Mouse (Mus musculus) heart, embryonic 15.5 days (tissue): ENCODE measurements around the gene Fam71e2. TPM values are rescaled to one million over a fixed set of nuclear protein-coding genes. Genes with fewer than 3 reads are reported as not detected.

ENCODE experiments used
- ATAC-seq: fragments of 200-750 bp; cut with Nextera tagmentation; replicated peaks from 2 replicates; pipeline ENCODE4 v1.8.0; 2017; ENCODE audit warnings: low read depth, moderate TSS enrichment; ENCODE audit not compliant: insufficient number of reproducible peaks, insufficient read depth, low FRiP score
- H3K27ac ChIP-seq: fragments of 300-500 bp; sonication (generic); 2 replicates; pipeline ENCODE4 v1.5.1; 2015; ENCODE audit warnings: mild to moderate bottlenecking, inconsistent platforms
- H3K27me3 ChIP-seq: fragments of 300-500 bp; sonication (generic); 2 replicates; pipeline ENCODE4 v1.6.1; 2015; ENCODE audit warnings: inconsistent platforms
- H3K36me3 ChIP-seq: fragments of 300-500 bp; sonication (generic); 2 replicates; pipeline ENCODE4 v1.6.1; 2015; ENCODE audit warnings: mild to moderate bottlenecking, inconsistent platforms
- H3K4me1 ChIP-seq: fragments of 300-500 bp; sonication (generic); replicated peaks from 2 replicates; pipeline ENCODE4 v1.6.1; 2015; ENCODE audit warnings: inconsistent platforms
- H3K4me2 ChIP-seq: fragments of 300-500 bp; sonication (generic); 2 replicates; pipeline ENCODE4 v1.6.1; 2015; ENCODE audit warnings: inconsistent platforms, mild to moderate bottlenecking, moderate library complexity
- H3K4me3 ChIP-seq: fragments of 300-500 bp; sonication (generic); 2 replicates; pipeline ENCODE4 v1.5.1; 2015; ENCODE audit warnings: mild to moderate bottlenecking, inconsistent platforms
- H3K9ac ChIP-seq: fragments of 300-500 bp; sonication (generic); 2 replicates; pipeline ENCODE4 v1.6.1; 2015; ENCODE audit warnings: mild to moderate bottlenecking, inconsistent platforms
- H3K9me3 ChIP-seq: fragments of 300-500 bp; sonication (generic); replicated peaks from 2 replicates; pipeline ENCODE4 v1.6.1; 2016; ENCODE audit warnings: inconsistent platforms
- WGBS: fragments of 180-500 bp; shearing (Covaris S2); methylation state at CpG from one replicate; pipeline ENCODE4 v1.1.7; 2015; ENCODE audit warnings: mixed read lengths; 5-methylcytosine and 5-hydroxymethylcytosine counted together
- polyA plus RNA-seq: library from polyadenylated mRNA; unstranded; fragments of >200 nt; fragmentation: Nextera tagmentation; extraction: Ambion mirVana; gene quantifications from 2 replicates; pipeline ENCODE4 v1.2.1, GENCODE M21; 2015

Gene Fam71e2
- polyA plus RNA-seq, 1 experiment from 2014 or later = not detected

GRCm38 (mm10) chr7:4731090-4731489 lies 40.0 kb downstream of the Fam71e2 start:
- no peaks in the 10 kb centered on the region for H3K36me3 ChIP-seq
- H3K4me1 ChIP-seq = no peaks in the 10 kb centered on the region
- H3K9ac ChIP-seq = no peak overlapping the region
- H3K9me3 ChIP-seq = no peaks in the 10 kb centered on the region
- WGBS = 73% methylated on average over 5 of the region's 5 CpGs
- H3K27ac ChIP-seq = no peak overlapping the region
- H3K27me3 ChIP-seq = no peaks in the 10 kb centered on the region
- H3K4me3 ChIP-seq = no peak overlapping the region
- no peak for ATAC-seq
- H3K4me2 ChIP-seq = no peak overlapping the region

DNA sequence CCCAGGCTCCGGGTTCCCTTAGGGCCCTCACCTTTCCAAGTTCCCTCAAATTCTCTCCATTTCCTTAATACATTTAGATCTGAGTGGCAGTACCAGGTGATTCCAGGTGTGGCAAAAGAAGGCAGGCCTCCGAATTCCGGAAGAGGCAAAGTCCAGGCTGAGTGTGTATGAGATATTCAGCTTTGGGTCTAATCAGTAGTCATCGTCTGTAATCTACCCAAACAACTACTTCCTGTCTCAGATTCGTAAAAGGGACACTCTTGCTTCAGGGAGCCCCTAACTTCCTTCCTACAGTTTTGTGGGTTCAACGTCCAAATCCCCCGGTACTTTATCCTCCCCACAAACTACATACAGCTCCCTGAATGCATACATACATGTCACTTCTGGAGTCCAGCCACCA lies 45.9 kb downstream of the Fam71e2 start, which contains the start of gene Tmem150b:
TSS of gene Tmem150b (minus strand) at position 81 of the 400 bp plus-strand sequence.
- Histone ChIP-seq H3K9ac (no peak within 1 kb of the TSS), H3K36me3 (no peaks in the 10 kb centered on the region), H3K4me1 (no peaks in the 10 kb centered on the region), H3K9me3 (no peaks in the 10 kb centered on the region), H3K4me3 (no peak within 1 kb of the TSS), H3K27me3 (no peaks in the 10 kb centered on the region), H3K27ac (no peak within 1 kb of the TSS), H3K4me2 (peak within 1 kb of the TSS; percentile 56; the same call in 1 of the 2 replicates)
- no peak for ATAC-seq
- 54% methylated on average over 7 of the region's 7 CpGs for WGBS

- ATAC-seq = no peak
- Histone ChIP-seq H3K9ac (no peak overlapping the region), H3K9me3 (no peaks in the 10 kb centered on the region), H3K27ac (no peak overlapping the region), H3K27me3 (no peaks in the 10 kb centered on the region), H3K4me3 (no peak overlapping the region), H3K4me1 (no peaks in the 10 kb centered on the region), H3K4me2 (no peak overlapping the region), H3K36me3 (no peaks in the 10 kb centered on the region)
- 51% methylated on average over 3 of the region's 3 CpGs for WGBS
These were observed 46.7 kb downstream of the Fam71e2 start for GRCm38 (mm10) chr7:4724359-4724758.

DNA sequence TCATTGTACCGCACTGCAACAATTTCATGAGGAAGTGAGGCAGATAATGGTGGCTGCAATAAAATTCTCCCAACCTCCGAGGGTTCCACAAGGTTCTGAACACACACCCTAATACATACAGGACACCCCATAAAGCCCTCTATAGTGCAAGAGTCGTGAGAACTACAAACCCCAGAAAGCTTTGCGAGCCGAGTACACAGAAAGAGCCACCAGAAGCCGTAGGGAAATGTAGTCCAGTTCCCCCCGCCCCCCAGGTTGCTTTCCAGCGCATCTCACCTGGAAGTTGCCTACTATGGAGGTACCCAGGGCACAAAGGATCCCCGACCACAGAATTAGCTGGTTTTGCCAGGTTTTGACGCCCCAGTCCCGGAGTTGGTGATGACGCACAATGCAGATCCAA lies 47.6 kb downstream of the Fam71e2 start:
- Histone ChIP-seq H3K27me3 (no peaks in the 10 kb centered on the region), H3K36me3 (no peaks in the 10 kb centered on the region), H3K9ac (no peak overlapping the region), H3K4me2 (peak overlapping the region; percentile 56), H3K4me1 (no peaks in the 10 kb centered on the region), H3K9me3 (no peaks in the 10 kb centered on the region), H3K4me3 (peak overlapping the region; percentile 28), H3K27ac (no peak overlapping the region)
- ATAC-seq = no peak
- WGBS = 35% methylated on average over 12 of the region's 12 CpGs

GRCm38 (mm10) chr7:4719276-4719675 lies 51.8 kb downstream of the Fam71e2 start:
- Histone ChIP-seq H3K4me2 (no peak overlapping the region), H3K9ac (no peak overlapping the region), H3K36me3 (no peaks in the 10 kb centered on the region), H3K27ac (no peak overlapping the region), H3K9me3 (no peaks in the 10 kb centered on the region), H3K27me3 (no peaks in the 10 kb centered on the region), H3K4me1 (no peaks in the 10 kb centered on the region), H3K4me3 (no peak overlapping the region)
- 93% methylated on average over 3 of the region's 3 CpGs for WGBS
- no peak for ATAC-seq

GRCm38 (mm10) chr7:4716955-4717354 lies 54.1 kb downstream of the Fam71e2 start:
- Histone ChIP-seq H3K27me3 (no peaks in the 10 kb centered on the region), H3K9ac (no peak overlapping the region), H3K4me2 (no peak overlapping the region), H3K36me3 (no peaks in the 10 kb centered on the region), H3K27ac (no peak overlapping the region), H3K4me1 (no peaks in the 10 kb centered on the region), H3K4me3 (no peak overlapping the region), H3K9me3 (no peaks in the 10 kb centered on the region)
- WGBS = 56% methylated on average over 6 of the region's 6 CpGs
- no peak for ATAC-seq

DNA sequence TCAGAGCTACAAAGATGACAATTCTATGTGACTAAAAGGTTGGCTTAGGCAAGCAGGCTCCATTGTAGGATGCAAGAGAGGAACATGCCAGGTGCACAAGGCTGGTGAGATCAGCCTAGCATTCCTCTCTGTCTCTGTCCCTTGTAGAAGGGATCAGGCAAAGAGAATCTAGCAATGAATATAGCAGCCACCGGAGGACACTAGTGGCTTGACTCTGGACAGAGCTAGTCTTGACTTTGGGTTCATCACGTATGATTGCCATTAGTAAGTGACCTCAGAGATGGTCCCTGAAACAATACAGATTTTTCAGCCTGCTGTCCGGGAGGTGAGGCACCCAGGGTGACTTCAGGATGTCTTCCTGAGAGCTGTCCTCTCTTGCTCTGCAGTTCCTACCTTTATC lies 58.5 kb downstream of the Fam71e2 start:
- no peaks in the 10 kb centered on the region for H3K9me3 ChIP-seq
- peaks cover 25% of the 10 kb centered on the region; the same call in 1 of the 2 replicates for H3K36me3 ChIP-seq
- no peak overlapping the region for H3K4me2 ChIP-seq
- 71% methylated on average over 3 of the region's 3 CpGs for WGBS
- H3K9ac ChIP-seq = no peak overlapping the region
- no peak overlapping the region for H3K4me3 ChIP-seq
- H3K27ac ChIP-seq = no peak overlapping the region
- no peaks in the 10 kb centered on the region for H3K27me3 ChIP-seq
- no peak for ATAC-seq
- no peaks in the 10 kb centered on the region for H3K4me1 ChIP-seq

DNA sequence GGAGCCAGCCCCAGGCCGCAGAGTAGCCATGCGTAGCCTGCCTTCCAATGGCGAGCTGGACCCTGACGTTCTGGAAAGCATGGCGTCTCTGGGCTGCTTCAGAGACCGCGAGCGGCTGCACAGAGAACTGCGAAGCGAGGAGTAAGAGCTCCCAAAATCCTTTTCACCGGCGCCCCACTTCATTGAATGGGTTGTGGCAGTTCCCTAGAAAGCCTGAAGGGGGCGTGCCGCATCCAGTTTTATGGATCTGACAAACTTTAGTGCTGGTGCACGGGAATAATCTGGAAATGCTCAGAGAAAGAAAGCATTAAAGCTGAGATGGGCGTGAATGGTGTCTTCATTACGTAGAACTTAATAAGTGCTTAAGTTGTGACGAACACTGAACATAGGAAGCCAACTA lies 66.0 kb downstream of the Fam71e2 start:
- no peak overlapping the region for H3K9ac ChIP-seq
- no peak for ATAC-seq
- H3K9me3 ChIP-seq = no peaks in the 10 kb centered on the region
- no peak overlapping the region for H3K4me3 ChIP-seq
- 49% methylated on average over 18 of the region's 18 CpGs for WGBS
- no peak overlapping the region for H3K4me2 ChIP-seq
- H3K27me3 ChIP-seq = no peaks in the 10 kb centered on the region
- H3K4me1 ChIP-seq = no peaks in the 10 kb centered on the region
- no peak overlapping the region for H3K27ac ChIP-seq
- H3K36me3 ChIP-seq = peaks cover 40% of the 10 kb centered on the region; the same call in 1 of the 2 replicates

Other genes starting within 250 kb of the Fam71e2 start
- gene Tnni3, start 247.1 kb downstream of the Fam71e2 start, polyA plus RNA-seq = 2,753 and 3,427 TPM in 2 replicates
- gene Dnaaf3, start 238.8 kb downstream of the Fam71e2 start, polyA plus RNA-seq = 0.96 and 1.2 TPM in 2 replicates
- gene Syt5, start 223.8 kb downstream of the Fam71e2 start, polyA plus RNA-seq = 1.3 and 2.0 TPM in 2 replicates
- gene Ptprh, start 167.3 kb downstream of the Fam71e2 start, polyA plus RNA-seq = not detected in 2 replicates
- gene Tmem86b, start 139.9 kb downstream of the Fam71e2 start, polyA plus RNA-seq = 1.5 and 1.6 TPM in 2 replicates
- gene Ppp6r1, start 112.3 kb downstream of the Fam71e2 start, polyA plus RNA-seq = 6.2 and 8.2 TPM in 2 replicates
- gene Hspbp1, start 86.2 kb downstream of the Fam71e2 start, polyA plus RNA-seq = 71.7 and 81.2 TPM in 2 replicates
- 0.79 TPM in 2 replicates for gene Brsk1, start 80.7 kb downstream of the Fam71e2 start, polyA plus RNA-seq
- 0.11 TPM in 1 of 2 replicates, not detected in the other for gene Tmem150b, start 46.1 kb downstream of the Fam71e2 start, polyA plus RNA-seq
- gene Kmt5c, start 31.2 kb downstream of the Fam71e2 start, polyA plus RNA-seq = 47.8 and 59.4 TPM in 2 replicates
- gene Cox6b2, start 18.2 kb downstream of the Fam71e2 start, polyA plus RNA-seq = 34.9 and 35.6 TPM in 2 replicates
- gene Il11, start 11.6 kb upstream of the Fam71e2 start, polyA plus RNA-seq = 0.06 TPM in 1 of 2 replicates, not detected in the other
- 0.25 TPM in 1 of 2 replicates, not detected in the other for gene Tmem190, start 11.6 kb upstream of the Fam71e2 start, polyA plus RNA-seq
- gene Tmem238, start 18.4 kb upstream of the Fam71e2 start, polyA plus RNA-seq = 4.2 and 5.0 TPM in 2 replicates
- gene Rpl28, start 21.6 kb upstream of the Fam71e2 start, polyA plus RNA-seq = 197 and 209 TPM in 2 replicates
- gene Ube2s, start 41.3 kb upstream of the Fam71e2 start, polyA plus RNA-seq = 283 and 347 TPM in 2 replicates
- 0.05 and 0.14 TPM in 2 replicates for gene Shisa7, start 73.4 kb upstream of the Fam71e2 start, polyA plus RNA-seq
- gene Isoc2b, start 99.0 kb upstream of the Fam71e2 start, polyA plus RNA-seq = 3.0 and 4.8 TPM in 2 replicates
- 1.3 and 1.6 TPM in 2 replicates for gene Isoc2a, start 105.9 kb upstream of the Fam71e2 start, polyA plus RNA-seq
- not detected in 2 replicates for gene Gm36210, start 135.2 kb upstream of the Fam71e2 start, polyA plus RNA-seq
- gene Zfp628, start 143.9 kb upstream of the Fam71e2 start, polyA plus RNA-seq = 2.1 and 3.0 TPM in 2 replicates
- 4.2 and 5.3 TPM in 2 replicates for gene Nat14, start 150.7 kb upstream of the Fam71e2 start, polyA plus RNA-seq
- gene Ssc5d, start 154.5 kb upstream of the Fam71e2 start, polyA plus RNA-seq = 2.6 and 3.3 TPM in 2 replicates
- gene Sbk2, start 193.1 kb upstream of the Fam71e2 start, polyA plus RNA-seq = 4.8 and 5.3 TPM in 2 replicates
- gene Sbk3, start 199.9 kb upstream of the Fam71e2 start, polyA plus RNA-seq = 0.33 and 0.55 TPM in 2 replicates
- gene Zfp579, start 224.9 kb upstream of the Fam71e2 start, polyA plus RNA-seq = 22.5 and 26.7 TPM in 2 replicates
- gene Zfp524, start 243.1 kb upstream of the Fam71e2 start, polyA plus RNA-seq = 11.3 and 12.1 TPM in 2 replicates
- 26.2 and 31.4 TPM in 2 replicates for gene Fiz1, start 243.4 kb upstream of the Fam71e2 start, polyA plus RNA-seq
- 0.78 TPM in 1 of 2 replicates, not detected in the other for gene Gm44973, start 244.2 kb upstream of the Fam71e2 start, polyA plus RNA-seq
- gene Zfp865, start 249.1 kb upstream of the Fam71e2 start, polyA plus RNA-seq = 3.3 and 5.5 TPM in 2 replicates
- 1.7 and 3.7 TPM in 2 replicates for gene Ccdc106, start 249.3 kb upstream of the Fam71e2 start, polyA plus RNA-seq